Mouse (Mus musculus) R1 (cell line): ENCODE measurements around the gene Csf3r.
A peak's percentile ranks its signal among the peaks of the same experiment; 100 is the strongest.

ENCODE experiments used
- DNase-seq: peaks from one replicate; pipeline ENCODE4 v3.0.0-alpha.2; 2018; ENCODE audit warnings: low read depth, low spot score

The Csf3r gene

GRCm38 (mm10) chr4:126057207-126058133 is 33.1 kb downstream of the Csf3r start:
- peak; percentile 47 for DNase-seq

GRCm38 (mm10) chr4:126058134-126058996 is 34.0 kb downstream of the Csf3r start, which contains the start of gene Oscp1:
Oscp1 (plus strand) TSS chr4:126058565.
- peak; percentile 98 for DNase-seq

DNA sequence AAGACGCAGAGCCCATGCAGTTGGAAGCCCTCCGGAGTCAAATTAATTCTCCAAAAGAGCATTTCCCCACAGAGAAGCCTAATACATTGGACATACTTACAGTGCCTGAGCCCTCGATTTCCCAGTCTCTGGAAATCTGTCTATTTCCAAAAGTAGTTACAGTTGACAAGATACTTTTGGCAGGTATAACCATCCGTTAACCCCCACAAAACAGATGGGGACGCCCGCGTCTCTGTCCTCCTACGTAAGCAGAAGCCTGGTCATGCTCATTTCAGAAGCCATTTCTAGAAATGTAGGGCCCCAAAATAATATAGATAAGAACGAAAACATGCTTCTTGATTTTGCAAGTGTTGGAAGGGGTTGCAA is 34.6 kb downstream of the Csf3r start:
- DNase-seq = no peak

GRCm38 (mm10) chr4:126062856-126063255 is 38.5 kb downstream of the Csf3r start:
- DNase-seq = peak; percentile 60

- no peak for DNase-seq
Measured at GRCm38 (mm10) chr4:126065241-126065640, 40.9 kb downstream of the Csf3r start.

GRCm38 (mm10) chr4:126067401-126068077 is 43.2 kb downstream of the Csf3r start:
- no peak for DNase-seq

DNA sequence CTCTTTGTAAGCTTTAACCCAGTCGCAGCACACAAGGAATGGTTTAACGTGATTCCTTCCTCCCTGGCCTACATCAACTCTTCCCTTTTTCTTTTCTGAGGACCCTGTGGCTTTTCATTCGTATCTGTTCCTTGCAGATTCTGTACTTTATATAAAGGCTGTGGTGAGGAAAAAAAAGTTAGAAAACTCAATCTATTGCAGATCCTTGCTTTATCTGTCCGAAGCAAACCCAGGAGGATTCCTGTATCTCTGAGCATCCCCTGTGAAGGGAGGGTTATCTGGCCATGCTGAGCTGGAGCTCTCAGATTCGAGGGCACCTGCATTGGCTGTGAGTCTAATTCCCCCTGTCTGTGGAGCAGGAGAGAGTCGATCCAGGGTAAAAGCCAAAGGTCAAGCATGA is 44.5 kb downstream of the Csf3r start:
- DNase-seq = no peak

- no peak for DNase-seq
Measured at GRCm38 (mm10) chr4:126077833-126078232, 53.5 kb downstream of the Csf3r start.

GRCm38 (mm10) chr4:126079266-126079665 is 54.9 kb downstream of the Csf3r start:
- DNase-seq = no peak

- DNase-seq = peak; percentile 85
Measured at GRCm38 (mm10) chr4:126081601-126082000, 57.3 kb downstream of the Csf3r start.

DNA sequence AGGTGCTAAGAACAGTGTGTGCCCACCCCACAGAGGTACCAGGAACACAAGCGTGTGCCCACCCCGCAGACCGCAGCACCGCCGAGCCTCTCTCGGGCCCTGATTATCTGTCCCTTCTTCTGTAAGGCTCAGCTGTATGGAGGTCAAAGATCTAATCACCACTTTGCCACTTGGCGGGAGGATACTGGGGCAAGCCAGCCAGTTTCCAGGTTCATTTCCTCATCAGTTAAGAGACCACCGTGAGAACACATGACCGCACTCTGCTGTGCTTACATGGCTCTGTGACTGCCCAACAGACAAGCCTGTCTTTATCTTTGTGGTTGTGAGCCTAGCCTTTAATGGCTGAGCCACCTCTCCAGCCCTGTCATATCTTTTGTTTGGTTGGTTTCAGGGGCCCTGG is 58.7 kb downstream of the Csf3r start:
- DNase-seq = no peak

DNA sequence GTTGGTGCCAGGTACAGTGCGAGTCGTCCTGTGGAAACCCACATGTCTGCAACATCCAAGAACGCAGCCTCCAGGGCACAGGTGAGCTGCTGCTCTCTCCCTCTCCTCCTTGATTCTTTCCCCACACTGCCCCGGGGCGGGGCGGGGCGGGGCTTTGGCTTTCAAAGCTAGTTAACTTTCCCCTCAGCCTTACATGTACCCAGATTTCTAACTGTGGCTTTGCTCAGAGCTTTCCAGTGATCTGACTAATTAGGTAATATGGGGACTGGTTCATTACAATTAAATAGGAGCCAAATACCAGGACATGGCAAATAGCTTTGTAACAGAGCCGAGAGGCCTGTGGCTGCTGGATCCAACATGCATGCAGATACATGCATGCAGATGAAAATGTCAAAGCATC is 60.0 kb downstream of the Csf3r start:
- no peak for DNase-seq

DNA sequence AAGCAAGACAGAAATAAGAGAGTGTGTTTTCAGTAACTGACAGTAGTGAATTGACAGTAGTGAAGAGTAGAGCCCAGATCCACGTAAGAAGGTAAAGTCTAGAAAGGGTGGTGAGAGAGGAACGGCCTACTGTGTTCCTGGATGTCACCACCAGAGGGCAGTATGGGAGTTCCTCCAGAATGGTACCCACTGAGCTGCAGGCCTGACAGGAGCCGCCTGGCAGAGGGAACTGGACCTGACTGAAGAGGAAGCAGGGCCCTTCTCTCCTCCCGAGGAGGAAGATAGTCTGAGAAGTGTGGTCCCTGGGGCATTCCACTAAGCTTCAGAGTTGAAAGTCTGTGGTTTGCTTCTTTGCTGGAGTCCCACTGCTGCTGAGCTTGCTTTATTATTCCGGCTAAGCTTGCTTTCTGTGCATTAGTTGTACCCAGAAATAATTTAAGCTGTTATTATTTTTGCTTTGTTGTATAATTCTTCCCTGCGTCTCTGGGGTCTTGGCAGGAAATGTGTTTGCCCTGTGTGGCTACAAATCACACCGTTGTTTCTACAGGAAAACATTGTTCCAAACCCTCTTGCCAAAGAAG is 61.7 kb downstream of the Csf3r start:
- DNase-seq = peak; percentile 85

DNA sequence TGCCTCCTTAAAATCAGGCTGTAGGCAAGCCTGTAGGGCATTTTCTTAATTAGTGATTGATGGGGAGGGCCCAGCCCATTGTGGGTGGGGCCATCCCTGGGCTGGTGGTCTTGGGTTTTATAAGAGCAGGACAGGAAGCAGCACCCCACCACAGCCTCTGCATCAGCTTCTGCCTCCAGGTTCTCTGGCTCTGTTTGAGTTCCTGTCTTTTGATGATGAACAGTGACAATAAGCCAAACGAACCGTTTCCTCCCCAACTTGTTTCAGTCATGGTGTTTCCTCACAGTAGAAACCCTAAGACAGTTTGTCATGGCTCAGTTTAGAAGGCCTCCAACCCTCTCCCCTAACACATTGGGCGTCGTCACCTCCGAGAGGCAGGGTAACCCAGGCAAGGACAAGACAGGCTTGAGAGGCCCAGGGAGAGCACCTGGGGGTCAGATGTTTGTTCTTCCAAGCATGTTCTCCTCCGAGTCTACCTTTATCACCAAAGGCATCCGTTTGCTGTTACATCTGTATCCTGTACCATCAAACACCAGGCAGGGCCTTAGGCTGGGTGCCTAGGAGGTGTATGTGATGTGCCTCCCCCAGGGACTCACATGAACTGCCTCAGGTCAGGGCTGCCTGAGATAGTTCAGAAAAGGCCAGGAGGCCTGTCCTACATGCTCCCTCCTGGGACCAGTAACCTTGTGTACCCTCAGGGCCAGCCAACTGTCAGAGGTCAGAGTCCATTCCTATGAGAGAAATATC is 65.9 kb downstream of the Csf3r start:
- DNase-seq = no peak

DNA sequence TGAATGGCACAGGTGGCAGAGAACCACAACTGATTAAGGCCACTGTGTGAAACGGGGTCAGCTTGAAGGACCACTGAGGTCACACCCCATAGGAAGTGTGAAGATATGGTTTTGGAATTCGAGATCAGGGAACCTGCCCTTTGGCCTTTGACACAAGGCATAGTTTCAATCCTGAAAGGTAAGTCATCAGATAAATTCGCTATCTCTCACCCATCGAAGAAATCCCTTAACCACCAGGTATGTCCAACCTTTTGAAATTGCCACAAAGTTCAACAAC is 66.4 kb downstream of the Csf3r start:
- DNase-seq = no peak

- no peak for DNase-seq
Measured at GRCm38 (mm10) chr4:126091873-126092272, 67.5 kb downstream of the Csf3r start.
